Mouse (Mus musculus): ENCODE data around the gene Tspyl1.
A peak's percentile ranks its signal among the peaks of the same experiment; 100 is the strongest.

GRCm38 (mm10) chr10:34281962-34282388 lies at the start of gene Tspyl1:
- TF ChIP-seq POLR2A (IDR thresholded peaks at IDR 0.05; ENCODE audit: borderline replicate concordance, extremely low read depth, low read depth, low read length) (peak; percentile 82; the same call in 1 of the 2 replicates), CTCF (IDR thresholded peaks at IDR 0.05; ENCODE audit: insufficient read depth, low read length) (no peak)
